Mouse (Mus musculus): ENCODE results near the gene E2f1. TPM values are rescaled to one million over a fixed set of nuclear protein-coding genes. Genes with fewer than 3 reads are reported as not detected.
A peak's percentile ranks its signal among the peaks of the same experiment; 100 is the strongest.

Gene E2f1
- polyA plus RNA-seq, 1 experiment from 2014 or later, result 24.6 TPM

DNA sequence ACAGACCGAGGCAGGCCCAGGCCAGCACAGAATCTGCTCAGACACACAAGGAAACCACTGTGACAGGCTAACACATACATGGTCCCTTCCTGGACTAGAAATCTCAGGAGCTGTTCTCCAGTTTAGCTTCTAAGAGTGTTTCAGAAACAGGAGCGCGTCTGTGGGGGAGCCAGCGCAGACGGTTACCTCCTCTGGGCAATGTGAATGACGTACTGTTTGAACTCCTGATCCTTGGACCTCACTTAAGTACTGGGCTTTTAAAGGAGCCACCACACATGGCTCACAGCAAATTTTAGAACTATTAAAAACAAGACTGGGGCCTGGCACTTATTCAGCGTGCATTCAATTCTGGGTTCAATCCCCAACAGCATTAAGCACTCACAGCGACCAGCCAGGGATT lies 3.1 kb downstream of the E2f1 start:
- 35% methylated on average over 8 of the region's 8 CpGs for WGBS
- Histone ChIP-seq H3K4me2 (replicated peaks) (no peak overlapping the region), H3K9ac (no peak overlapping the region), H3K4me1 (peaks cover 51% of the 10 kb centered on the region), H3K27me3 (no peaks in the 10 kb centered on the region), H3K27ac (replicated peaks) (peak overlapping the region; percentile 29; the same call in 1 of the 2 replicates), H3K4me3 (replicated peaks) (no peak overlapping the region), H3K36me3 (peaks cover 20% of the 10 kb centered on the region), H3K9me3 (replicated peaks) (no peaks in the 10 kb centered on the region)
- no peak for ATAC-seq (ENCODE audit: insufficient number of reproducible peaks, low FRiP score, low TSS enrichment, low read depth)

DNA sequence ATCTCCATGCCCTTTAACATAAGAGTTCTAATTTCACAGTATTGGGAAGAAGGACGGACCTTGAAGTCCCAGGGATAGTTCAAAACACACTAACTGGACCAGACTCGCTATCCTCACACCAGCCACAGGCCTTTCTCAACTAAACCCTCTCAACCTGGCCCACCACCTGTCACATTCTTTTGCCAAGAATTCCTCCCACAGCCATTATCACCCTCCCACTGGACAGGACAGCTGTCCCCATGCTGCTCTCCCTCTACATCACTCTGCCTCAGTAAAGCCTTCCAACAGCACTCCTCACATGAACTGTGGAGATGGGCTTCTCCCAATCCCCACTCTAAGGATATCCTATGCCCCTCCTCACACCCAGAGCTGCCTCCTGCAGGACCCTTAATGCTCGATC lies 4.1 kb downstream of the E2f1 start:
- H3K27ac ChIP-seq (replicated peaks), result peak overlapping the region; percentile 24; the same call in 1 of the 2 replicates
- H3K27me3 ChIP-seq, result no peaks in the 10 kb centered on the region
- ATAC-seq (ENCODE audit: insufficient number of reproducible peaks, low FRiP score, low TSS enrichment, low read depth), result no peak
- H3K36me3 ChIP-seq, result peaks cover 30% of the 10 kb centered on the region
- H3K4me1 ChIP-seq, result peaks cover 41% of the 10 kb centered on the region
- no peak overlapping the region for H3K4me3 ChIP-seq (replicated peaks)
- 67% methylated on average over 3 of the region's 3 CpGs for WGBS
- no peaks in the 10 kb centered on the region for H3K9me3 ChIP-seq (replicated peaks)
- no peak overlapping the region for H3K4me2 ChIP-seq (replicated peaks)
- H3K9ac ChIP-seq, result no peak overlapping the region

DNA sequence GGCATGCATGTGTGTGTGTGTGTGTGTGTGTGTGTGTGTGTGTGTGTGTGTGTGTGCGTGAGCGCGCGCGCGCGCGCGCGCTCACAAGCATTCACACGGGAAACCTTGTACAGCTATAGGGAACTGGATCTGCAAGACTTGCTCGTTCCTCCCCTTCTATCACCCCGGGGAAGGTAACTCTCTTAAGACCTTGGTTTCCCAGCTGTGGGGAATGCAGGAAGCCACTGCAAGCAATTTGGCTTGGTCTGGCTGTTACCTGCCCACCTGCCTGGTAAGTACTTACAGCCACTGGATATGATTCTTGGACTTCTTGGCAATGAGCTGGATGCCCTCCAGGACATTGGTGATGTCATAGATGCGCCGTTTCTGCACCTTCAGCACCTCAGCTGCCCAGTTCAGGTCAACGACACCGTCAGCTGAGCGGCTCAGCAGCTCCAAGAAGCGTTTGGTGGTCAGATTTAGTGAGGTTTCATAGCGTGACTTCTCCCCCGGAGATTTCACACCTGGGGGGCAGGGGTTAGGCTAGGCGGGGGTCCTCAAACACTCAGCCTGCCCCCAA lies 6.0 kb downstream of the E2f1 start:
- Histone ChIP-seq H3K9ac (no peak overlapping the region), H3K27me3 (no peaks in the 10 kb centered on the region), H3K4me2 (replicated peaks) (no peak overlapping the region), H3K9me3 (replicated peaks) (no peaks in the 10 kb centered on the region), H3K27ac (replicated peaks) (no peak overlapping the region), H3K36me3 (peaks cover 32% of the 10 kb centered on the region), H3K4me3 (replicated peaks) (no peak overlapping the region), H3K4me1 (peaks cover 36% of the 10 kb centered on the region)
- ATAC-seq (ENCODE audit: insufficient number of reproducible peaks, low FRiP score, low TSS enrichment, low read depth), result no peak
- 81% methylated on average over 22 of the region's 22 CpGs for WGBS

DNA sequence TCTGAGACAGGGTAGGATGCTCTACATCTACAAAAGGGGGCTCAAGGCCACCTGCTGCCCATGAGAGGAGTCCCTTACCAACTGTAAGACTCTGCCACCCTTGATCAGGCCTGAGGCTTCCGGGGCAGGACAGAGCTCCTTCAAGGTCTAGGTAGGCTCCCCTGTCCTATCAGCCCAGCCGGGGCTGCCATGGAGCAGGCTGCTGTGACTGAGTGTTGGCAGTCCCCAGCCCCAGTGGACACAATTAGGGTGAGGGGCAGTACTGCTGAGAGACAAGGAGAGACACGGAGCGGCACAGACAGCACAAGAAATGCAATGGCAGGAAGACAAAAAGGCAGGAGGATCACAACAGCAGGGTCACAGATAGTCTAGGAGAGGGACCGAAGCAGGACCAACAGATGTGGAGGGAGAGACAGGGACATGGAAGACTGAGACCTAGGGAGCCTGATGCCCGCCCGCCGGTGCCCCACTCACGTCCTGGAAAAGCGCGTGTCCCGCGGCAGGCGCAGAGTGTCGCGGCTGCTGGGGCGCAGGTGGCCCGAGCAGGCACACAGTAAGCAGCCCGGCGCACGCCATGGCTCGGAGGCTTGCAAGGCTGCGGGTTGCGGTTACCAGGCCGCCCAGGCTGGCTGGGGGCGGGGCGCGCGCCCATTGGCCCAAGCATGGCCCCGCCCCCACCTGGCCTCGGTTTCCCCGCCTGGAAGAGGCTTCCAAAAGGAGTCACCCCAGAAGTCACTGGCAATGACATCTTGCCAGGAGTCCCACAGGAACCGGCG lies 11.2 kb downstream of the E2f1 start, which contains the start of gene Necab3:
Necab3 (minus strand) TSS at position 627 of the 776 bp plus-strand sequence.
- no peaks in the 10 kb centered on the region for H3K9me3 ChIP-seq (replicated peaks)
- H3K27ac ChIP-seq (replicated peaks), result 0 out of 2 replicates have a peak within 1 kb of the TSS, but pooled peaks have one; percentile 13
- 8% methylated on average over 34 of the region's 34 CpGs for WGBS
- 0 out of 2 replicates have a peak within 1 kb of the TSS, but pooled peaks have one; percentile 1 for H3K9ac ChIP-seq
- H3K4me1 ChIP-seq, result peaks cover 36% of the 10 kb centered on the region
- peak within 1 kb of the TSS; percentile 28 for H3K4me3 ChIP-seq (replicated peaks)
- peak; percentile 43; the same call in 1 of the 2 replicates for ATAC-seq (ENCODE audit: insufficient number of reproducible peaks, low FRiP score, low TSS enrichment, low read depth)
- H3K36me3 ChIP-seq, result peaks cover 26% of the 10 kb centered on the region
- peak within 1 kb of the TSS; percentile 60 for H3K4me2 ChIP-seq (replicated peaks)
- H3K27me3 ChIP-seq, result no peaks in the 10 kb centered on the region

DNA sequence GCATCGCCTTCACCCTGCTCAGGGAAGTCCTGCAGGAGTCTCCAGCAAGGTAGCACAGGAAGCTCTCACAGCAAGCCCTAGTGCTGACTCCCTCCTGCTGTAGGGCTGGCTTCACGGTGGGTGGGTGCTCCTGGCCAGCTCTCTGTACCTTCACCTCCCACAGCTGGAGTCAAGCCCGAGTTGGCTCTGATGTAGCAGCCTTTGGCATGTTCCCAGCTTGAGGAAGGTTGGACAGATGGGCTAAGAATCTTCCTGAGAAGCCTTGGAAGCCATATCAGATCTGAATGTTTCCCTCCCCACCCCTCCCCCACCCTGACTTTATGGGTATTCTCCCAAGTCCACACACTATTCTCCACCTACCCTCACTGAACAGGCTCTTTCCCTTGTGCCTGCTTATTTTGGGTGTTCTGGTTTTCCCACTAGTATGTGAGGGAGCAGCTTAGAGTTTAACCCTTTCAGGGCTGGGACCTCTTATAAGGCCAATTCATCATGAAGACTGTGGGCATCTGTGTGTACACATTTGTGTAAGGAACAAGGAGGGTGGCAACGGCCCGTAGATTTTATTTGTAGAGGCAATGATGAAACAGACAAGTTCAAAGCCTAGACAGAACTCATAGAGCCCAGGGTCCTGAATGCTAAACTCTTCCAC lies 12.4 kb downstream of the E2f1 start:
- H3K27ac ChIP-seq (replicated peaks), result no peak overlapping the region
- ATAC-seq (ENCODE audit: insufficient number of reproducible peaks, low FRiP score, low TSS enrichment, low read depth), result no peak
- no peaks in the 10 kb centered on the region for H3K27me3 ChIP-seq
- no peak overlapping the region for H3K4me2 ChIP-seq (replicated peaks)
- no peak overlapping the region for H3K9ac ChIP-seq
- H3K4me1 ChIP-seq, result peaks cover 42% of the 10 kb centered on the region
- 45% methylated on average over 5 of the region's 5 CpGs for WGBS
- H3K9me3 ChIP-seq (replicated peaks), result no peaks in the 10 kb centered on the region
- no peak overlapping the region for H3K4me3 ChIP-seq (replicated peaks)
- H3K36me3 ChIP-seq, result peaks cover 16% of the 10 kb centered on the region

DNA sequence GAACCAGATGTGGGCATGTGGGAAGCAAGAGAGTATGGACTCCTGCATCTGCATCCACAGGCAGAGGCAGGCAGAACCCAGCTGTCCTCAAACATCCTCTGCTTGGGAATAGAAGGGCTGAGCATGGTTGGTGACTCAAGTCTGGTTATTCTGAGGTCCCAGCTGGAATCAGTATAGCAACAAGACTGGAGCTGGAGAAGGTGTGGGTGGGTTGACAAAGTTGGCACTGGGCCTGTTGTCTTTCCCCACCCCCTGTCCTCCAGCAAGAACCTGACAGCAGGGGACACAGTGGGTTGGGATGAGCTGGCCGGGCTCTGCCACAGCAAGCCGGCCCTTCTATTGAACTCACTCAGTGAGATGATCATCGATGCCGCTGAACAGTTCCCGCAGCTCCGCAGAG lies 14.5 kb downstream of the E2f1 start:
- no peak overlapping the region for H3K27ac ChIP-seq (replicated peaks)
- 81% methylated on average over 6 of the region's 6 CpGs for WGBS

DNA sequence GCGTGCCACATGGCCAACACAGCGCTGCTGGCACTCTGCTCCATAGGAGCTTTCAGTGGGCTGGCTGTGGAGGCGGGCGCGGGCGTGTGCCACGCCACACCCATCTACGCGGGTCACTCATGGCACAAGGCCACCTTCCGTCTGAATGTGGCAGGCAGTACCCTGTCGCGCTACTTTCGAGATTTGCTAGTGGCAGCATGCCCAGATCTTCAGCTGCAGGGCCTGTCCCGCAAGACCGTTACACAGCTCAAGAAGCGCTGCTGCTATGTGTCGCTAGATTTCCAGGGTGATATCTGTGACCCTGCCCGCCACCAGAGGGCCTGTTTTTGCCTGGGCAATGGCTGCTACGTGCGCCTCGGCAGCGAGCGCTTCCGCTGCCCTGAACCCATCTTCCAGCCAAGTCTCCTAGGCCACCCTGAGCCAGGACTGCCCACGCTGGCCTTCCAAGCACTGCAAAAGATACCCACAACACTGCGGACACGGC lies 17.2 kb downstream of the E2f1 start:
- Histone ChIP-seq H3K27ac (replicated peaks) (peak overlapping the region; percentile 18; the same call in 1 of the 2 replicates), H3K9me3 (replicated peaks) (no peaks in the 10 kb centered on the region), H3K4me2 (replicated peaks) (peak overlapping the region; percentile 45), H3K9ac (no peak overlapping the region), H3K4me3 (replicated peaks) (peak overlapping the region; percentile 22), H3K27me3 (peaks cover 7% of the 10 kb centered on the region), H3K4me1 (peaks cover 49% of the 10 kb centered on the region), H3K36me3 (no peaks in the 10 kb centered on the region)
- peak; percentile 59 for ATAC-seq (ENCODE audit: insufficient number of reproducible peaks, low FRiP score, low TSS enrichment, low read depth)
- 28% methylated on average over 27 of the region's 27 CpGs for WGBS

More for the DNA sequence above, 14.5 kb downstream of the E2f1 start:
- H3K4me2 ChIP-seq (replicated peaks), result no peak overlapping the region
- no peak overlapping the region for H3K9ac ChIP-seq
- ATAC-seq (ENCODE audit: insufficient number of reproducible peaks, low FRiP score, low TSS enrichment, low read depth), result no peak
- no peak overlapping the region for H3K4me3 ChIP-seq (replicated peaks)
- peaks cover 51% of the 10 kb centered on the region for H3K4me1 ChIP-seq
- no peaks in the 10 kb centered on the region for H3K9me3 ChIP-seq (replicated peaks)
- H3K27me3 ChIP-seq, result peaks cover 7% of the 10 kb centered on the region
- H3K36me3 ChIP-seq, result no peaks in the 10 kb centered on the region

DNA sequence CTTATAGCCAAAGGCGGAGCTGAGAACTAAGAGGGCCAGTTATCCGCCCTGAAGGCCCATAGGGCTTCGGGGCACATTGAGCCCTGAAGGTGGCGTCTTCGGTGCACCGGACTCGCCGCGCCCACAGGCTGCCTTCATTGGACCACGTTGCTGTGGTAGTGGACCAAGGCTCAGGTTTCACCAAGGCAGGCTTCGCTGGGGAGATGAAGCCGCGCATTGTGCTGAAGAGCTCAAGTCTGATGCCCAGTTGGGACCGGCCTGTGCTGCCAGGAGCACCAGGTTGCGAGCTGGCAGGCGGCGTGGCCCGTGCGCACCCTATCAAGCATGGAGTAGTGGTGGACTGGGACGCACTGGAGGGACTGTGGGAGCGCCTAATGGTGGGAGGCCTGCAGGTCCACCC lies 17.8 kb downstream of the E2f1 start:
- Histone ChIP-seq H3K4me2 (replicated peaks) (peak overlapping the region; percentile 45), H3K4me1 (peaks cover 44% of the 10 kb centered on the region), H3K27ac (replicated peaks) (no peak overlapping the region), H3K9ac (no peak overlapping the region), H3K36me3 (no peaks in the 10 kb centered on the region), H3K9me3 (replicated peaks) (no peaks in the 10 kb centered on the region), H3K27me3 (peaks cover 7% of the 10 kb centered on the region), H3K4me3 (replicated peaks) (peak overlapping the region; percentile 22; the same call in 1 of the 2 replicates)
- 34% methylated on average over 21 of the region's 21 CpGs for WGBS
- no peak for ATAC-seq (ENCODE audit: insufficient number of reproducible peaks, low FRiP score, low TSS enrichment, low read depth)

DNA sequence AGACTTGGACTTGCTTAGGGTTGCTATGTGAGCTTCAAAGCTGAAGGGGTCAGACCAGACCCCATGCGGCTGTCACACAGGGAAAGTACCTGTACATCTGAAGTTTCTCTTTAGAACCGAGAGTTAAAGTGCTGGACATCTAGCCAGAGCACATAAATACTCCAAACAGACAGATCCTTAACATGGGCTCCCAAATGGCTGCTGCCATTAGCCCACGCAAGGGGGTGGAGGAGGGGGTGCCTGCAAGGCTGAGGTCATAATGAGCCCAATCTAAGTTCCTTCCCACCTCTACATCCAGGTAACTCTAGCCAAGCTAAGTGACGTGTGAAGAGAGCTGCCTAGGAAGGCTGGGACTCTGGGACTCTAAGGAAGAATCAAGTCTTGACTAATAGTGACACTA lies 18.2 kb downstream of the E2f1 start, which contains the start of gene Actl10:
Actl10 (plus strand) TSS at position 301 of the 400 bp plus-strand sequence.
- no peak within 1 kb of the TSS for H3K9ac ChIP-seq

DNA sequence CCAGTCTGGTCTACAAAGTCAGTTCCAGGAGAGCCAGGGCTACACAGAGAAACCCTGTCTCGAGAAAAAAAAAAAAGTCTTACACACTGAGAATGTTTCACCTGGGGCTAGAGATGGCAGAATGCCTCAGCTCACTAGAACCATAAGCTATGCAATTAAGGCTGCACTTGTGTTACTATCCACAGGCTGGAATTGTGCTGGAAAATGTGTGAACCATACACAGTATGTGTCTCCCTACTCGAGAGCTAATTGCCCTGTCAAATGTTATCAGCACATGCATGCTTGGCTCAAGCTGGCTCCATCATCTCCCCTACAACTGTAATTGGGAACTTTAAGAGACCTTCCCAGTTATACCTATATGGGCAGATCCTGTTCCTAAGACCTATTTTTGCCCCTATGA lies 18.8 kb downstream of the E2f1 start:
- no peak overlapping the region for H3K9ac ChIP-seq
- H3K4me2 ChIP-seq (replicated peaks), result no peak overlapping the region
- WGBS, result 69% methylated on average over 2 of the region's 2 CpGs
- H3K36me3 ChIP-seq, result no peaks in the 10 kb centered on the region
- no peaks in the 10 kb centered on the region for H3K9me3 ChIP-seq (replicated peaks)
- no peak for ATAC-seq (ENCODE audit: insufficient number of reproducible peaks, low FRiP score, low TSS enrichment, low read depth)
- H3K4me1 ChIP-seq, result peaks cover 43% of the 10 kb centered on the region
- no peak overlapping the region for H3K27ac ChIP-seq (replicated peaks)
- H3K4me3 ChIP-seq (replicated peaks), result no peak overlapping the region
- H3K27me3 ChIP-seq, result peaks cover 7% of the 10 kb centered on the region

More for the DNA sequence above, 18.2 kb downstream of the E2f1 start, which contains the start of gene Actl10:
- no peak for ATAC-seq (ENCODE audit: insufficient number of reproducible peaks, low FRiP score, low TSS enrichment, low read depth)
- WGBS, result 79% methylated on average over 4 of the region's 4 CpGs
- H3K4me1 ChIP-seq, result peaks cover 43% of the 10 kb centered on the region
- no peaks in the 10 kb centered on the region for H3K9me3 ChIP-seq (replicated peaks)
- peak within 1 kb of the TSS; percentile 45 for H3K4me2 ChIP-seq (replicated peaks)
- H3K4me3 ChIP-seq (replicated peaks), result peak within 1 kb of the TSS; percentile 22
- peak within 1 kb of the TSS; percentile 18; the same call in 1 of the 2 replicates for H3K27ac ChIP-seq (replicated peaks)
- no peaks in the 10 kb centered on the region for H3K36me3 ChIP-seq
- H3K27me3 ChIP-seq, result peaks cover 7% of the 10 kb centered on the region

DNA sequence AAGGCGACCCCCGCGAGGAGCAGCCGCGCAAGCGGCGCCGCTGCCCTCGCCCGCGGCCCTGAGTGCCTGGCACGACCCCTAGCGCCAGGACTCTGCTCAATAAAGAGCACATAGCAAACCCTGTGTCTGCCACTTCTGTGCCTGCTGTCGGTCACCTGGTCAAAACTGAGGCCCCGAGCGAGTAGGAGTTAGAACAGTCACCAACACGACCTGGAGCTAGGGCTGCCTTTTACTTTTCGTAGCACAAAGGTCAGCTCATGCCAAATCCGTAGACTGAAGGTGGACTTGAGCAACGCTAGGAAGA lies 19.9 kb downstream of the E2f1 start:
- Histone ChIP-seq H3K27me3 (peaks cover 7% of the 10 kb centered on the region), H3K9me3 (replicated peaks) (no peaks in the 10 kb centered on the region), H3K4me3 (replicated peaks) (peak overlapping the region; percentile 48), H3K27ac (replicated peaks) (no peak overlapping the region), H3K36me3 (no peaks in the 10 kb centered on the region), H3K4me1 (peaks cover 36% of the 10 kb centered on the region), H3K4me2 (replicated peaks) (peak overlapping the region; percentile 87), H3K9ac (no peak overlapping the region)
- ATAC-seq (ENCODE audit: insufficient number of reproducible peaks, low FRiP score, low TSS enrichment, low read depth), result no peak
- WGBS, result 18% methylated on average over 20 of the region's 20 CpGs
